In the genomic region with DNA sequence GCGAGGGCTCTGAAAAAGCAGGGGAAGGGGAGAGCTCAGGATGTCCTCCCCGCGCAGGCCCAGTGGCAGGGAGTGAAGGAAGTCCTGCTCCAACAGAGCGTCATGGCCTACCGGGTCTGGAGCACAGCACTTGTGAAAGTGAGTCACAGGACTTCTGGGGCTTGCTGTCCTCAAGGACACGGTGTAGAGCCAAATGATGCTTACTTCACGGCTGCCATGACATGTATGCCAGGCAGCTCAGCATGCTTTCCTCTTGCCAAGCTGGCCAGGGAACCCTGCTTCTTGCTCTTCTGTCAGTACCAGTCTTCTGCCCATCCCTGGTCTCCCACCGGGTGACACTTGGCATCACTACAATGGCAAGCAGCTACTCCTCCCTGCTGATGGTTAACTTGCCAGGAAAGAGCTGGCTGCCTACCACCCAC, we compare ENCODE assay signal across 16 mouse cellular contexts. TPM values are rescaled to one million over a fixed set of nuclear protein-coding genes. Genes with fewer than 3 reads are reported as not detected.
DNase-seq lines count a peak whose midpoint lies in the region; ATAC-seq and TF ChIP-seq lines count a peak whose summit lies in the region.
"Had no signal": no experiment of that assay in that cellular context is flagged by ENCODE, and none has a peak within 500 bp of the region (broad histone marks: within the 10 kb centered on the region; RNA-seq: fewer than 3 reads in every experiment).

No protein-coding gene starts in this region.

- 0 out of 2 replicates have a peak, but pooled peaks cover 4% of the 10 kb centered on the region for H3K4me1 ChIP-seq in hindbrain, embryonic 14.5 days (replicated peaks; ENCODE audit: control insufficient read depth, insufficient read depth, low read length)
- H3K4me1 ChIP-seq in hindbrain, embryonic 13.5 days (replicated peaks), result peaks cover 26% of the 10 kb centered on the region
- H3K4me1 ChIP-seq in lung, postnatal 0 days (ENCODE audit: insufficient read depth, low read depth, low read length), result no peaks in the 10 kb centered on the region

- no peak overlapping the region for H3K27ac ChIP-seq in hindbrain, embryonic 14.5 days
- no peak overlapping the region for H3K27ac ChIP-seq in hindbrain, embryonic 13.5 days
- H3K27ac ChIP-seq in lung, postnatal 0 days (ENCODE audit: low read length), result no peak overlapping the region
- H3K27ac ChIP-seq: embryonic facial prominence, embryonic 13.5 days; liver, embryonic 15.5 days had no signal

- H3K9me3 ChIP-seq in hindbrain, embryonic 14.5 days (ENCODE audit: control insufficient read depth, low read length), result no peaks in the 10 kb centered on the region
- H3K9me3 ChIP-seq in hindbrain, embryonic 13.5 days, result no peaks in the 10 kb centered on the region
- no peaks in the 10 kb centered on the region for H3K9me3 ChIP-seq in lung, postnatal 0 days (ENCODE audit: low read length)
- H3K9me3 ChIP-seq: embryonic facial prominence, embryonic 13.5 days; G1E; liver, embryonic 15.5 days had no signal

- DNase-seq in hindbrain, embryonic 14.5 days (ENCODE audit: low spot score), result no peak
- peak; percentile 76 to 91 for DNase-seq in adrenal gland, adult (ENCODE audit: inconsistent age in 2 of 2, low spot score in 1 of 2)
- DNase-seq in cerebellum, postnatal 36 days, result peak; percentile 92 to 93
- DNase-seq in spleen, postnatal 36 days (ENCODE audit: low spot score in 2 of 2), result no peak
- no peak for DNase-seq in heart, adult 8-10 months (ENCODE audit: low spot score)
- DNase-seq in lung, postnatal 0 days (ENCODE audit: low spot score), result no peak
- DNase-seq: heart, adult 11 months; heart, postnatal 10 days; kidney, adult 11 months; spleen, adult 18-20 months had no signal

- no peak overlapping the region for H3K4me3 ChIP-seq in hindbrain, embryonic 14.5 days (replicated peaks; ENCODE audit: low read length)
- H3K4me3 ChIP-seq in hindbrain, embryonic 13.5 days, result no peak overlapping the region
- H3K4me3 ChIP-seq in lung, postnatal 0 days (ENCODE audit: low read depth, low read length), result no peak overlapping the region
- H3K4me3 ChIP-seq: embryonic facial prominence, embryonic 13.5 days; liver, embryonic 15.5 days had no signal

- no peak overlapping the region for H3K9ac ChIP-seq in hindbrain, embryonic 14.5 days
- H3K9ac ChIP-seq in hindbrain, embryonic 13.5 days, result no peak overlapping the region
- no peak overlapping the region for H3K9ac ChIP-seq in lung, postnatal 0 days (replicated peaks; ENCODE audit: low read depth)
- H3K9ac ChIP-seq: embryonic facial prominence, embryonic 13.5 days; liver, embryonic 15.5 days had no signal

- no peak for TF ChIP-seq CTCF in lung, postnatal 0 days (IDR thresholded peaks at IDR 0.05)

- TF ChIP-seq EP300 in lung, postnatal 0 days (IDR thresholded peaks at IDR 0.05), result no peak

- peaks cover 95% of the 10 kb centered on the region for H3K36me3 ChIP-seq in hindbrain, embryonic 14.5 days (replicated peaks; ENCODE audit: control insufficient read depth, insufficient read depth)
- H3K36me3 ChIP-seq in hindbrain, embryonic 13.5 days, result peaks cover 98% of the 10 kb centered on the region
- peaks cover 44% of the 10 kb centered on the region for H3K36me3 ChIP-seq in lung, postnatal 0 days (ENCODE audit: insufficient read depth, low read length)

- H3K27me3 ChIP-seq in hindbrain, embryonic 14.5 days (ENCODE audit: control insufficient read depth, insufficient read depth, low read length), result no peaks in the 10 kb centered on the region
- H3K27me3 ChIP-seq in hindbrain, embryonic 13.5 days, result no peaks in the 10 kb centered on the region
- H3K27me3 ChIP-seq in lung, postnatal 0 days (replicated peaks; ENCODE audit: insufficient read depth, low read length), result no peaks in the 10 kb centered on the region
- H3K27me3 ChIP-seq: embryonic facial prominence, embryonic 13.5 days; liver, embryonic 15.5 days had no signal

- peak; percentile 75; the same call in 1 of the 2 replicates for ATAC-seq in hindbrain, embryonic 14.5 days (ENCODE audit: low FRiP score)
- ATAC-seq in hindbrain, embryonic 13.5 days (ENCODE audit: low FRiP score), result no peak; the same call in 1 of the 2 replicates
- ATAC-seq in cerebellum, adult (ENCODE audit: insufficient number of reproducible peaks, low FRiP score, low TSS enrichment), result peak; percentile 78
- no peak for ATAC-seq in lung, postnatal 0 days

- WGBS in hindbrain, embryonic 14.5 days, result 83% methylated on average over 8 of the region's 8 CpGs
- WGBS in hindbrain, embryonic 13.5 days, result 85% methylated on average over 8 of the region's 8 CpGs
- WGBS in lung, postnatal 0 days, result 83% methylated on average over 8 of the region's 8 CpGs

- H3K4me2 ChIP-seq in hindbrain, embryonic 14.5 days (replicated peaks), result no peak overlapping the region
- H3K4me2 ChIP-seq in hindbrain, embryonic 13.5 days, result no peak overlapping the region
- H3K4me2 ChIP-seq in lung, postnatal 0 days (replicated peaks; ENCODE audit: low read depth, low read length), result no peak overlapping the region
- H3K4me2 ChIP-seq: embryonic facial prominence, embryonic 13.5 days; liver, embryonic 15.5 days had no signal

RNA-seq across cellular contexts. Expression of a gene that starts 6.6 kb away (rescaled TPM):
- 25.5 and 30.2 TPM in 2 replicates for polyA plus RNA-seq in hindbrain, embryonic 14.5 days (2014; fragmentation: Nextera tagmentation; extraction: Ambion mirVana)
- 32.2 and 34.2 TPM in 2 replicates for polyA plus RNA-seq in hindbrain, embryonic 13.5 days (2015; fragmentation: Nextera tagmentation; extraction: Ambion mirVana)
- total RNA-seq in heart, adult 8-10 months (2022), result 1 to 10 TPM; 2.8 to 4.4 (median 4.0) TPM
- polyA plus RNA-seq in lung, postnatal 0 days (2015; fragmentation: Nextera tagmentation; extraction: Ambion mirVana), result 14.3 and 15.1 TPM in 2 replicates

RNA-seq across cellular contexts. Expression of a gene that starts 7.6 kb away (rescaled TPM):
- 38.0 and 41.9 TPM in 2 replicates for polyA plus RNA-seq in hindbrain, embryonic 14.5 days (2014; fragmentation: Nextera tagmentation; extraction: Ambion mirVana)
- 33.4 and 35.6 TPM in 2 replicates for polyA plus RNA-seq in hindbrain, embryonic 13.5 days (2015; fragmentation: Nextera tagmentation; extraction: Ambion mirVana)
- total RNA-seq in heart, adult 8-10 months (2022), result 10 to 100 TPM; 21.0 to 26.0 (median 22.8) TPM
- polyA plus RNA-seq in lung, postnatal 0 days (2015; fragmentation: Nextera tagmentation; extraction: Ambion mirVana), result 18.6 and 19.0 TPM in 2 replicates

RNA-seq across cellular contexts. Expression of a gene that starts 27.4 kb away (rescaled TPM):
- polyA plus RNA-seq in hindbrain, embryonic 14.5 days (2014; fragmentation: Nextera tagmentation; extraction: Ambion mirVana), result 42.3 and 43.7 TPM in 2 replicates
- polyA plus RNA-seq in hindbrain, embryonic 13.5 days (2015; fragmentation: Nextera tagmentation; extraction: Ambion mirVana), result 45.0 and 46.9 TPM in 2 replicates
- total RNA-seq in heart, adult 8-10 months (2022), result 10 to 100 TPM; 15.0 to 16.7 (median 15.8) TPM
- 41.3 and 44.1 TPM in 2 replicates for polyA plus RNA-seq in lung, postnatal 0 days (2015; fragmentation: Nextera tagmentation; extraction: Ambion mirVana)

RNA-seq across cellular contexts. Expression of a gene that starts 27.7 kb away (rescaled TPM):
- 22.2 and 24.2 TPM in 2 replicates for polyA plus RNA-seq in hindbrain, embryonic 14.5 days (2014; fragmentation: Nextera tagmentation; extraction: Ambion mirVana)
- 21.9 and 22.4 TPM in 2 replicates for polyA plus RNA-seq in hindbrain, embryonic 13.5 days (2015; fragmentation: Nextera tagmentation; extraction: Ambion mirVana)
- 1 to 10 TPM; 5.9 to 8.4 (median 6.8) TPM for total RNA-seq in heart, adult 8-10 months (2022)
- 10.3 and 11.9 TPM in 2 replicates for polyA plus RNA-seq in lung, postnatal 0 days (2015; fragmentation: Nextera tagmentation; extraction: Ambion mirVana)

RNA-seq across cellular contexts. Expression of a gene that starts 37.4 kb away (rescaled TPM):
- 19.4 and 23.9 TPM in 2 replicates for polyA plus RNA-seq in hindbrain, embryonic 14.5 days (2014; fragmentation: Nextera tagmentation; extraction: Ambion mirVana)
- polyA plus RNA-seq in hindbrain, embryonic 13.5 days (2015; fragmentation: Nextera tagmentation; extraction: Ambion mirVana), result 32.8 and 34.9 TPM in 2 replicates
- not detected for total RNA-seq in heart, adult 8-10 months (2022)
- polyA plus RNA-seq in lung, postnatal 0 days (2015; fragmentation: Nextera tagmentation; extraction: Ambion mirVana), result 3.9 and 4.0 TPM in 2 replicates
- total RNA-seq: heart, postnatal 10 days; monocyte, adult 5-6 weeks had no signal
- polyA plus RNA-seq: G1E had no signal

Comparison
In these comparisons a context has a peak if more than half of its experiments do, and no peak if none do; other contexts are left out.
1. ATAC-seq: peak in hindbrain, embryonic 14.5 days (single experiment) and cerebellum, adult (single experiment); none in hindbrain, embryonic 13.5 days (single experiment) and lung, postnatal 0 days (single experiment).
2. DNase-seq: peak in adrenal gland, adult (2 of 2) and cerebellum, postnatal 36 days (2 of 2); none in hindbrain, embryonic 14.5 days (single experiment), spleen, postnatal 36 days (0 of 2), heart, adult 8-10 months (single experiment) and lung, postnatal 0 days (single experiment).